Mouse (Mus musculus) forebrain, embryonic 12.5 days (tissue): ENCODE data around the gene Slc25a15. TPM values are rescaled to one million over a fixed set of nuclear protein-coding genes. Genes with fewer than 3 reads are reported as not detected.

Source experiments
- polyA plus RNA-seq: library from polyadenylated mRNA; unstranded; fragments of >200 nt; fragmentation: Nextera tagmentation; extraction: Ambion mirVana; gene quantifications from 2 replicates; pipeline ENCODE4 v1.2.1, GENCODE M21; 2016

Slc25a15 gene
- polyA plus RNA-seq, 1 experiment from 2014 or later: 15.4 TPM

Other genes starting within 250 kb of the Slc25a15 start
- 6.3 and 6.9 TPM in 2 replicates for gene Nek3, start 232.2 kb downstream of the Slc25a15 start, polyA plus RNA-seq
- gene Ckap2, start 212.8 kb downstream of the Slc25a15 start, polyA plus RNA-seq: 63.1 and 65.9 TPM in 2 replicates
- gene Vps36, start 205.8 kb downstream of the Slc25a15 start, polyA plus RNA-seq: 42.7 and 44.4 TPM in 2 replicates
- 7.3 and 8.1 TPM in 2 replicates for gene Thsd1, start 171.3 kb downstream of the Slc25a15 start, polyA plus RNA-seq
- 0.08 TPM in 1 of 2 replicates, not detected in the other for gene Tpte, start 115.2 kb downstream of the Slc25a15 start, polyA plus RNA-seq
- 38.9 and 39.4 TPM in 2 replicates for gene Mrps31, start 12.8 kb upstream of the Slc25a15 start, polyA plus RNA-seq